Comparison of ENCODE assay signal across 11 mouse cellular contexts in the genomic region with DNA sequence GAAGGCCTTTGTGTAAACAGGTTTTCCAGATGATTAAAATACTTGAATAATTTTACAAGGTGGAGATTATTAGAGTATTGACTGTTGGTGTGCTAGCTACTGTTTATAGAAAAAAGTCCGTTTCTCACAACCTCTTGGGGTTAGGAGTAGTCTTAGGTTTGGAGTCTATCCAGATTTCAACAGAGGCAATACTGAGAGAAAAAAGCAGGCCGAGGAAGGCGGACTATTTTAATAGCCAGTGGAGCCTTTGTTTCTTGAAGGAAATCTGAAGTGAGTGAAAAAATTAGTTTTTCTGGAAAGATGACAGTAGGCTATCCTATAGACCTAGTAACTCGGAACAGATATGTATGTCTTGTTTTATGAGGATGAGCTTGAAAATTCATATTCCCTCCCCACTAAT. TPM values are rescaled to one million over a fixed set of nuclear protein-coding genes. Genes with fewer than 3 reads are reported as not detected.
DNase-seq lines count a peak whose midpoint lies in the region; ATAC-seq and TF ChIP-seq lines count a peak whose summit lies in the region.
"Had no signal": no experiment of that assay in that cellular context is flagged by ENCODE, and none has a peak within 500 bp of the region (broad histone marks: within the 10 kb centered on the region; RNA-seq: fewer than 3 reads in every experiment).

No protein-coding gene starts in this region.

- no peak for TF ChIP-seq EP300 in liver, postnatal 0 days (IDR thresholded peaks at IDR 0.05; ENCODE audit: low read depth)

- peaks cover 9% of the 10 kb centered on the region for H3K36me3 ChIP-seq in liver, embryonic 11.5 days (ENCODE audit: control insufficient read depth, insufficient read depth, low read length)
- H3K36me3 ChIP-seq in liver, postnatal 0 days (replicated peaks; ENCODE audit: insufficient read depth, low read length): peaks cover 18% of the 10 kb centered on the region
- H3K36me3 ChIP-seq in E14TG2a.4 (ENCODE audit: insufficient read depth, low read length): peaks cover 27% of the 10 kb centered on the region
- H3K36me3 ChIP-seq in liver, embryonic 13.5 days: peaks cover 25% of the 10 kb centered on the region

- intact Hi-C loops in gastrocnemius, adult 2 months (cut with DNase I): loop anchor here (5.0 kb wide), 1 partner anchor 136 kb away; a partner anchor contains a TSS

- DNase-seq in gastrocnemius, adult 2 months: no peak
- no peak for DNase-seq in gastrocnemius, postnatal 4 days (ENCODE audit: low spot score in 2 of 2)
- no peak for DNase-seq in liver, embryonic 11.5 days (ENCODE audit: low spot score)
- DNase-seq in liver, postnatal 0 days: no peak
- DNase-seq in liver, embryonic 13.5 days: no peak
- DNase-seq in spleen, adult 18-20 months: no peak
- DNase-seq: kidney, adult 18-20 months had no signal

- no peak overlapping the region; the same call in 1 of the 2 replicates for H3K9ac ChIP-seq in liver, embryonic 11.5 days (ENCODE audit: low read depth, low read length)
- H3K9ac ChIP-seq in liver, postnatal 0 days (replicated peaks): no peak overlapping the region
- no peak overlapping the region for H3K9ac ChIP-seq in liver, embryonic 13.5 days

- H3K4me3 ChIP-seq in gastrocnemius, adult 2 months: peak overlapping the region; percentile 83
- peak overlapping the region; percentile 70; the same call in 1 of the 2 replicates for H3K4me3 ChIP-seq in liver, embryonic 11.5 days (ENCODE audit: low read depth, low read length)
- H3K4me3 ChIP-seq in liver, postnatal 0 days (ENCODE audit: low read depth, low read length): no peak overlapping the region
- peak overlapping the region; percentile 96 for H3K4me3 ChIP-seq in E14TG2a.4 (replicated peaks; ENCODE audit: low read length)
- peak overlapping the region; percentile 84; the same call in 1 of the 2 replicates for H3K4me3 ChIP-seq in liver, embryonic 13.5 days (replicated peaks)

- no peak for TF ChIP-seq CTCF in gastrocnemius, adult 2 months (IDR thresholded peaks at IDR 0.05)
- TF ChIP-seq CTCF in liver, postnatal 0 days (IDR thresholded peaks at IDR 0.05; ENCODE audit: low read depth): no peak
- TF ChIP-seq CTCF in E14TG2a.4 (conservative IDR thresholded peaks at IDR 0.05; ENCODE audit: low read length): no peak

- H3K4me1 ChIP-seq in liver, embryonic 11.5 days (replicated peaks; ENCODE audit: control insufficient read depth, insufficient read depth, low read length): 0 out of 2 replicates have a peak, but pooled peaks cover 4% of the 10 kb centered on the region
- peaks cover 18% of the 10 kb centered on the region for H3K4me1 ChIP-seq in liver, postnatal 0 days (ENCODE audit: insufficient read depth)
- H3K4me1 ChIP-seq in E14TG2a.4 (replicated peaks; ENCODE audit: low read depth, low read length): peaks cover 27% of the 10 kb centered on the region
- peaks cover 23% of the 10 kb centered on the region for H3K4me1 ChIP-seq in liver, embryonic 13.5 days (replicated peaks)

- no peaks in the 10 kb centered on the region for H3K9me3 ChIP-seq in liver, embryonic 11.5 days (ENCODE audit: control insufficient read depth, low read length)
- H3K9me3 ChIP-seq in liver, postnatal 0 days (ENCODE audit: low read length): no peaks in the 10 kb centered on the region
- H3K9me3 ChIP-seq in E14TG2a.4 (ENCODE audit: low read length): no peaks in the 10 kb centered on the region
- no peaks in the 10 kb centered on the region for H3K9me3 ChIP-seq in liver, embryonic 13.5 days (replicated peaks)

- peak overlapping the region; percentile 69 for H3K4me2 ChIP-seq in liver, embryonic 11.5 days
- no peak overlapping the region for H3K4me2 ChIP-seq in liver, postnatal 0 days (ENCODE audit: low read depth, low read length)
- H3K4me2 ChIP-seq in liver, embryonic 13.5 days: peak overlapping the region; percentile 82

- H3K27me3 ChIP-seq in liver, embryonic 11.5 days (replicated peaks; ENCODE audit: control insufficient read depth, insufficient read depth, low read length): no peaks in the 10 kb centered on the region
- no peaks in the 10 kb centered on the region for H3K27me3 ChIP-seq in liver, postnatal 0 days (ENCODE audit: insufficient read depth, low read length)
- no peaks in the 10 kb centered on the region for H3K27me3 ChIP-seq in E14TG2a.4 (ENCODE audit: insufficient read depth, low read length)
- H3K27me3 ChIP-seq in liver, embryonic 13.5 days: no peaks in the 10 kb centered on the region

- H3K27ac ChIP-seq in gastrocnemius, adult 2 months: peak overlapping the region; percentile 98
- H3K27ac ChIP-seq in liver, embryonic 11.5 days (ENCODE audit: low read depth, low read length): no peak overlapping the region
- H3K27ac ChIP-seq in liver, postnatal 0 days (ENCODE audit: low read depth): no peak overlapping the region
- H3K27ac ChIP-seq in liver, embryonic 13.5 days: no peak overlapping the region

- WGBS in liver, embryonic 11.5 days: 95% methylated on average over 4 of the region's 4 CpGs
- WGBS in liver, postnatal 0 days (ENCODE audit: insufficient replicate concordance): 94% methylated on average over 4 of the region's 4 CpGs
- WGBS in liver, embryonic 13.5 days (ENCODE audit: insufficient replicate concordance): 82% methylated on average over 4 of the region's 4 CpGs

- ATAC-seq in liver, embryonic 11.5 days (replicated peaks; ENCODE audit: low FRiP score): no peak
- ATAC-seq in liver, postnatal 0 days: no peak
- ATAC-seq in liver, embryonic 13.5 days (ENCODE audit: low read depth): no peak
- ATAC-seq in granulocyte monocyte progenitor cell, adult 5-6 weeks (replicated peaks; ENCODE audit: poor library complexity, severe bottlenecking): no peak

RNA-seq across cellular contexts. Expression of a gene that starts 0.9 kb away (rescaled TPM):
- 100 to 1,000 TPM; 378 to 498 TPM for total RNA-seq in gastrocnemius, adult 2 months (2021)
- total RNA-seq in gastrocnemius, postnatal 4 days (2021): 100 to 1,000 TPM; 194 to 203 TPM
- 311 and 331 TPM in 2 replicates for polyA plus RNA-seq in liver, embryonic 11.5 days (2014; fragmentation: Nextera tagmentation; extraction: Ambion mirVana)
- 248 and 260 TPM in 2 replicates for polyA plus RNA-seq in liver, postnatal 0 days (2015; fragmentation: Nextera tagmentation; extraction: Ambion mirVana)
- polyA plus RNA-seq in liver, embryonic 13.5 days (2015; fragmentation: Nextera tagmentation; extraction: Ambion mirVana): 233 and 270 TPM in 2 replicates
- 165 and 172 TPM in 2 replicates for total RNA-seq in granulocyte monocyte progenitor cell, adult 5-6 weeks (2014; fragmentation: Nextera tagmentation)
- 93.4 and 107 TPM in 2 replicates for total RNA-seq in granulocyte monocyte progenitor cell, adult 5-6 weeks (2017)

RNA-seq across cellular contexts. Expression of a gene that starts 5.9 kb away (rescaled TPM):
- total RNA-seq in gastrocnemius, adult 2 months (2021): under 1 TPM in 1 of 2 experiments, not detected in 1; 0.66 TPM
- not detected for total RNA-seq in gastrocnemius, postnatal 4 days (2021)
- 2.9 and 3.5 TPM in 2 replicates for polyA plus RNA-seq in liver, embryonic 11.5 days (2014; fragmentation: Nextera tagmentation; extraction: Ambion mirVana)
- polyA plus RNA-seq in liver, postnatal 0 days (2015; fragmentation: Nextera tagmentation; extraction: Ambion mirVana): 1.2 and 1.9 TPM in 2 replicates
- polyA plus RNA-seq in liver, embryonic 13.5 days (2015; fragmentation: Nextera tagmentation; extraction: Ambion mirVana): 1.0 and 1.4 TPM in 2 replicates
- total RNA-seq in granulocyte monocyte progenitor cell, adult 5-6 weeks (2014; fragmentation: Nextera tagmentation): 2.4 and 4.0 TPM in 2 replicates
- total RNA-seq in granulocyte monocyte progenitor cell, adult 5-6 weeks (2017): 0.90 and 1.4 TPM in 2 replicates
- polyA plus RNA-seq: C2C12; forebrain, embryonic 16.5 days had no signal

RNA-seq across cellular contexts. Expression of a gene that starts 17.8 kb away (rescaled TPM):
- total RNA-seq in gastrocnemius, adult 2 months (2021): 1 to 10 TPM; 5.3 to 6.2 TPM
- total RNA-seq in gastrocnemius, postnatal 4 days (2021): 10 to 100 TPM; 15.9 to 18.3 TPM
- 20.6 and 22.8 TPM in 2 replicates for polyA plus RNA-seq in liver, embryonic 11.5 days (2014; fragmentation: Nextera tagmentation; extraction: Ambion mirVana)
- polyA plus RNA-seq in liver, postnatal 0 days (2015; fragmentation: Nextera tagmentation; extraction: Ambion mirVana): 15.8 and 17.1 TPM in 2 replicates
- 8.9 and 9.4 TPM in 2 replicates for polyA plus RNA-seq in liver, embryonic 13.5 days (2015; fragmentation: Nextera tagmentation; extraction: Ambion mirVana)
- 9.7 and 16.2 TPM in 2 replicates for total RNA-seq in granulocyte monocyte progenitor cell, adult 5-6 weeks (2014; fragmentation: Nextera tagmentation)
- total RNA-seq in granulocyte monocyte progenitor cell, adult 5-6 weeks (2017): 3.8 and 11.6 TPM in 2 replicates

RNA-seq across cellular contexts. Expression of a gene that starts 33.8 kb away (rescaled TPM):
- total RNA-seq in gastrocnemius, adult 2 months (2021): 1 to 10 TPM; 3.3 to 4.4 TPM
- 10 to 100 TPM; 32.5 to 34.9 TPM for total RNA-seq in gastrocnemius, postnatal 4 days (2021)
- 12.4 and 12.6 TPM in 2 replicates for polyA plus RNA-seq in liver, embryonic 11.5 days (2014; fragmentation: Nextera tagmentation; extraction: Ambion mirVana)
- 1.6 TPM in 2 replicates for polyA plus RNA-seq in liver, postnatal 0 days (2015; fragmentation: Nextera tagmentation; extraction: Ambion mirVana)
- polyA plus RNA-seq in liver, embryonic 13.5 days (2015; fragmentation: Nextera tagmentation; extraction: Ambion mirVana): 1.9 and 2.1 TPM in 2 replicates
- total RNA-seq in granulocyte monocyte progenitor cell, adult 5-6 weeks (2014; fragmentation: Nextera tagmentation): 0.13 TPM in 1 of 2 replicates, not detected in the other
- total RNA-seq in granulocyte monocyte progenitor cell, adult 5-6 weeks (2017): 0.15 and 0.52 TPM in 2 replicates
